Mouse (Mus musculus): ENCODE results near the gene Prss43.
"Not testable (repeated sequence)": the region's sequence is repeated elsewhere in the genome, so short reads cannot be mapped to it uniquely, and the experiment has no call there.

Prss43 gene

GRCm38 (mm10) chr9:110826390-110826789 lies at the start of gene Prss43:
TSS of gene Prss43 (plus strand) at chr9:110826690.
- DNase-seq: no peak

DNA sequence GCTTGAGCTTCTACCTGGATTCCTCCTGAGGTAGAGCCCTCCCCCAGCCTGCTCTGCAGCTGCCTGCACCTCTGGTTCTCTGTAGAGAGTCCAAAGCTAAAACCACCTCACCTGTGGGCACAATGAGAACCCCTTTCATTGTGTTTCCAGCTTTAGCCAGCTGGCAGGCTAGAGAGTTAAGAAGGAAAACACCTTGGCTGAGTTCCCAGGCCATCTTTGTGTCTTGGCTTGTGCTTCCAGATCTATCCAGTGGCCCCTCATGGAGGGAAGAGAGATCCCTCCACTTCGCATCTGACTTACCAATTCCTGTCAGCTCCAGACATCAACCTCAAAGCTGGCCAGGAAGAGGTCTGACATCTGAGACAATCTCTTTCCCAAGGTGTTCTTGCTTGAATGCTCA lies 48.4 kb upstream of the Prss43 start:
- DNase-seq: no peak

- DNase-seq: no peak
These were observed 47.9 kb upstream of the Prss43 start for GRCm38 (mm10) chr9:110778559-110778958.

DNA sequence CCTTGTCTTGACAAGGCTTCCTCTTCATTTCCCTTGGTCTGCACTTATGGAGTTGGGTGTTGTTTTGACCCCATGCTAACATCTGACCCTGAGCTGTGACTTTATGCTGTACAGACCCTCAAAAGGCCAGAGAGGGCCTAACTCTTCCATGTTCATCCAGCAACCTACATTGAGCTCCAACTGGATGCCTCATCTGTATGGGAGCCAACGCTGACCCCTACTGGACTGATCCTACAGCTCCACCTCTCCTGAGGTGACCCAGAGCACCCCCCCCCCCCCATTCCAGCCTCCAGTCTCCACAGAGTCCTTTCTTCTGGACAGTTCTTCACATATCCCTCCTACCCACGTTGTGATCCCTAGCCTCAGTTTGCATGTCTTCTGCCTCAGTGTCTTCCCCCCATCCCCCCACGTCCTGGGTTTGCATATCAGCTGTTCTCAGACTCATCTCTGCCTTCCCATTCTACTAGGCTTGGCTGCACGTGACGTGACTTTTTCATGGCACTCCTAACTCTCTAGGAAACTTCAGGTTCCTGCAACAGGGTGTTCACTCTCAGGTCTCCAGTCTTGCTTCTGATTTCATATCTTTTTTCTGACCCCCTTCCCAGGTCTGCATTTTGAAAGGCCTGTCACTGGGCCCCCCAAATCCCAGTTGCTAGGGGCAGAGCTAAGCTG lies 47.1 kb upstream of the Prss43 start:
- no peak for DNase-seq

- peak; percentile 86 for DNase-seq
These were observed 45.2 kb upstream of the Prss43 start for GRCm38 (mm10) chr9:110781256-110781721.

- DNase-seq: peak; percentile 82
These were observed 44.8 kb upstream of the Prss43 start for GRCm38 (mm10) chr9:110781731-110782130.

DNA sequence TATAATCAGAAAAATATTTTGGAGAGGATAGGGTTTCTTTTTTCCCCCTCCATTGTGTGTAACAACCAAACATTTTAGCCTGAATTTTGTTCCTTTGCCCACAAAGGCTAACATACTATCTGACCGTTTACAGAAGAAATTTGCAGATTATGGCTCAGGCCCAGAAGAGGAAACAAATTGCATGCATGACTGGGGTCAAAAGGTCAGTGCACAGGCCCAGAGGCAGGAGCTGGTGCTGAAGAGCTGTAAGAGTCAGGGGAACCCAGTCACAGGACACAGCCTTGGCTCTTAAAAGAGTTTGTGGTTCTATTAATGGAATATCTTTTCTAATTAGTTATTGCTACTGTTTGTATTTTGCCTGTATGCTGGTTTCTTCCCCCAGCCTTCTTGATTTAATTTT lies 42.9 kb upstream of the Prss43 start:
- no peak for DNase-seq

- DNase-seq: no peak
These were observed 38.3 kb upstream of the Prss43 start for GRCm38 (mm10) chr9:110788169-110788568.

DNA sequence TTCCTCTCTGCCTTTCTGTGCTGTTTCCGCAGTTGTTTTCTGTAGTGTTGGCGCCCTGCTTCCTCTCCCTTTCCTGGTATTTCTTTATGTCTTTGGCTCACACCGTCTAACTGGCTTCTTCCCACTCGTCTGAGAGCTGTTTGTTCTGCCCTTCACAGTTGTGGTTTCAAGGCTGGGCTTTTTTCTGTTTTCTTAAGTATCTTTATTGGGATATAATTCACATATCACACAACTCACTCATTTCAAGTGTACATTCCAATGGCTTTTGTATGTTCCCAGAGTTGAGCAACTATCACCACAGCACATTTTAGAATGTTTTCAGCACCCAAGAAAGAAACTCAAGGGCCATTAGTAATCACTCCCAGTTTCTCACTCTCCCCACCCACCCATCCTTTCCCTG lies 36.0 kb upstream of the Prss43 start:
- no peak for DNase-seq

GRCm38 (mm10) chr9:110797013-110797412 lies 29.5 kb upstream of the Prss43 start:
- no peak for DNase-seq

- DNase-seq: no peak
These were observed 28.6 kb upstream of the Prss43 start, which contains the start of gene Prss42 for GRCm38 (mm10) chr9:110797866-110798265. TSS of gene Prss42 (plus strand) at chr9:110798166.

DNA sequence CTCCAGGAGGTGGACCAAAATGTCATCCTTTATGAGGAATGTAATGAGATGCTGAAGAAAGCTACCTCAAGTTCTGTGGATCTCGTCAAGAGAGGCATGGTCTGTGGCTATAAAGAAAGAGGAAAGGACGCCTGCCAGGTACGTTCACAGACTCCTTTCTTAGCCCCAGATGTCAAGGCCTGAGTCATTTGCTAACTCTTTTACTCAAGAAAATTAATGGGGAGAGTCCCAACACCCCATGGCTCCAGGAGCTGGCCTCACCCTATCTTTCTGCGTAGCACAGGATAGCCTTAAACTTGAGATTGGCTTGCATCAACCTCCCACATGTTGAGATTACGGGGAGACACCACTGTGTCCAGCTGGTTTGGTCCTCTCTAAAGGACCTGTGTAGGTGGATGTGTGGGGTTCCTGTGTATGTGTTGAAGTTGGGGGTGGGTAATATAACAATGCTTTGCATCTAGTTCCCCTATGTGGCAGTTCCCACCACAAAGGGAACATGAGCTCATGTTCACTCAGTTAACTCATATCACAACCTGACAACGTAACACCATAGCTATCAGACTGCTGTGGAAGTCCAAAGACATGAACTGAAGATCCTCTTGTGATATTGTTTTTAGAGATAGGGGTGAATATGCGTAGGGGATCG lies 25.5 kb upstream of the Prss43 start:
- DNase-seq: no peak

DNA sequence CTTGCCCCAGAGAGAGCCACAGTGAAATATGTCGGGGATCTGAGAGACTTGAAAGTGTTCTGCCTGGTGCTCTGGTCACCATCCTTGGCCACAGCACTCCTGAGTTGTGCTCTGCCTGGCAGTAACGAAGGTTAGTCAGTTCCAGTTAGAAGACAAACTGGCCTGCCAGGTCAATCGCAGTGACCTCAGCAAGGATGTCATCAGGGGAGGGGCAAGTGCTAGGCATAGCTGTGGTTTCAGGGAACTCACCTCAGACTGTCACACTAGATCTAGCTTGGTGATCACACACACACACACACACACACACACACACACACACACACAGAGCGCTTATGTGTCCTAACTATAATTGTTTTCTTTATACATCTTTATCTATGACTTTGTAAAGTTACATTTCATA lies 23.2 kb upstream of the Prss43 start:
- DNase-seq: no peak

DNA sequence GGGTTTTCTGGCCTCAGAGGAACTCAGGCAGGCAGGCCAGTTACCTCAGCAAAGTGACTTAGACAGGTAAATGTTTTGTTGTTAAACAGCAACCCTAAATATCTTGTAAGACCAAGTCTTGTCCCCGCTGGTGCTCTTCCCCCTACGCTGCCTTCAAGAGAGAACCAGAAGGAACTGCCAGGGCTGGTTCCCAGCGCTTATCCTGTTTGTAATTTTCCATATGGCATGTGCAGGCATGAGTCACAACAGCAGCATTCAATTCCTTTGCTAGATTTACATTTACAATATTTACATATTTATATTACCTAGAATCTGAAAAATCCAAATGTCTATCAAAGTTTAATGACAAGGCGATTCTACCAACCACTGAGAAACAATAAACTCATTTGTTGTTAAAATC lies 16.4 kb upstream of the Prss43 start:
- no peak for DNase-seq

DNA sequence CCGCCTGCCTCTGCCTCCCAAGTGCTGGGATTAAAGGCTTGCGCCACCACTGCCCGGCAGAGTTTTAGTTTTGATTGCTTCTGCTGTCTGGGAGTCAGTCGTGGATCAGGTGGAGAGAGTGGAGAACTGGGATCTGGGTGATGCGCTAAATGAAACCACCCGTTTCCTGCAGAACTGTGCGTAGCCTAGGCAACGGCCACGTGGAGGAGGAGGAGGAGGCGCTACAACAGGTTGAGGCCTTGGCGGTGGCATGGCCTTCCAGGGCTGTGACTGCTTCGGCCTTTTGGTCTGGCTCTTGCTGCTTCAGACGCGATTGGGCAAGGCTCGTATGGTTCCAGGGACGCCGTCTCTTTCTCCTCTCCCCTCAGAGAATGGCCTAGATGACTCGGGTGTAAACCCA lies 12.7 kb upstream of the Prss43 start, which contains the start of gene Prss44:
Prss44 (plus strand) TSS at position 206 of the 400 bp plus-strand sequence.
- DNase-seq: no peak

- not testable (repeated sequence) for DNase-seq
These were observed 5.9 kb upstream of the Prss43 start for GRCm38 (mm10) chr9:110820546-110820945.

GRCm38 (mm10) chr9:110821436-110821835 lies 5.1 kb upstream of the Prss43 start:
- no peak for DNase-seq

DNA sequence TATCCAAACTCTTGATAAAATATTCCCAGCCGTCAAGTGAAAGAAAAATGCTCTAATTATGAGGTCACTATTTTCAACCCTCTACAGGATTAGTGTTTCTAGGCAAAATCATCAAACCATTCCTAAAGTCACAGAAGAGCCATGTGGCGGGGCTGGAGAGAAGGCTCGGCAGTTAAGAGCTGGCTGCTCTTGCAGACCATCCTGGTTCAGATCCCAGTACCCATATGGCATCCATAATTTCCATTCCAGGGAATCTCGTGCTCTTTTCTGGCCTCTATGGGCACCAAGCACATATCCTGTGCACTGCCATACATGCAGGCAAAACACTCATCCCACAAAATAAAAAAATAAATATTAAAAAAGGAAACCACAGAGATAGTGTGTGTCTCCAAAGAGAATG lies 1.1 kb upstream of the Prss43 start:
- DNase-seq: no peak

- no peak for DNase-seq
These were observed 658 bp upstream of the Prss43 start for GRCm38 (mm10) chr9:110825832-110826231.

DNA sequence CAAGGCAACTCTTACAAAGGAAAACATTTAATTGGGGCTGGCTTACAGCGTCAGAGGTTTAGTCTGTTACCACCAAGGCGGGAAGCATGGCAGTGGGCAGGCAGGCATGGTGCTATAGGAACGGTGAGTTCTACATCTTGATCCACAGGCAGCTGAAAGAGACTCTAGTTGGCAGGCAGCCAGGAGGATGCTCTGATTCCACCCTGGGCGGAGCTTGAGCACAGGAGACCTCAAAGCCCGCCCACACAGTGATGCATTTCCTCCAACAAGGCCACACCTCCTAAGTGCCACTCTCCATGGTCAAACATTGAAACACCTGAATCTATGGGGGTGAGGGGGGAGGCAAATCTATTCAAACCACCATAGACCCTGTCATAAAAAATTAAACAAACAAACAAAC lies 6.5 kb downstream of the Prss43 start:
- no peak for DNase-seq

- no peak for DNase-seq
These were observed 7.9 kb downstream of the Prss43 start, which contains the start of gene Prss45 for GRCm38 (mm10) chr9:110834411-110834810. TSS of gene Prss45 (plus strand) at chr9:110834588.

GRCm38 (mm10) chr9:110834961-110835360 lies 8.5 kb downstream of the Prss43 start:
- no peak for DNase-seq

DNA sequence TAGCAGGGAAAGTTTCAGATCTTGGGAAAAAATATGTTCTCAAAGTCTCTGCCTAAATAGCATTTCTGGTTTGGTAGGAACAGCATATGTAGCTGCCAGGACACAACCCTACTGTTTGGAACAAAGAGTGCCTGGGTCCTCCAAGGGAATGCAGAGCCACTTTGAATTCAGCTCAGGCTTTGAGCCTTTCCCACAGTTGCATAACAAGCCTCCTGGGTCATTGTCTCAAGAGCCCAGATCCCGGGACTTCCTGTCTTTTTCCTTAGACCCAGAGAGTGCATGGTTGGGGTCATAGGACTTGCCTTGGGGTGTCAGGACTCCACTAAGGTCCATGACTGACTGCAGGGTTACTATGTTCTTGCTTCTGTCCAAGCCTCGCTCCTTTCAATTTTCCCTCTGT lies 9.6 kb downstream of the Prss43 start:
- DNase-seq: no peak

DNA sequence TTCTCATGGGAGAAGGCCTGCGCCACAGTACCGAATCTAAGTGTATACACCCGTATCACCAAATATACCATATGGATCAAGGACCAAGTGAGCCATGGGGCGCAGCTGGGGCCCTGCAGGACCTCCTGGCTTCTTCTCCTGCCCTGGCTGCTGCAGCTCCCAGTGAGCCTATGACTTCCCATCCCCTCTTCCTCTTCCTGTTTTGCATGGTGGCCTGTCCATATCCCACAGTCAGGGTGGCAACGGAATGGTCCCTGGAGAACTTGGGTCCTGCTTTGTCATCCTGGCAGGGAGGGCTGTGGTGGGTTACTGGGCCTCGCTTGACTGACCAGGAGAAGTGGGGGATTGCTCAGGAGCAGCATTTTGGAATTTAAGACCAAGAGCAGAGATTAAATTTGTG lies 14.4 kb downstream of the Prss43 start:
- DNase-seq: no peak

DNA sequence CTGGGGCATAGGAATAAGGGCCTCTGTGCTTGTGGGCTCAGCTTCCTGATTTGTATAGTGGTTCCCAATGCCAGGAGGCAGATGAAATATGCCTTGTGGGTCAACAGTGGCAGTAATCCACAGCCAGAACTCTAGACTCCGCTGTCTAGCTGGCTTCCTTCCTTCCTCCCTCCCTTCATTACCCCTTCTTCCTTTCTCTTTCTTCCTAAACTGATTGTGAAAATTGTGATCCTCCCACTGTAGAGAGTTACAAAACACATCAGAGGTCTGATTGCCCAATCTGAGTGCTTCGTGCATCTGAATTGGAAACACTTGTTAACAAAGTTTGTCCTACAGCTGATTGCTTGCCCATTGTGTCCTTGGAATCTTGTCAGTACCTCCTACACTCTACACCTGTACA lies 14.9 kb downstream of the Prss43 start:
- DNase-seq: no peak
